Mouse (Mus musculus) MEL (cell line): Measurements from ENCODE around the gene Chd8. TPM values are rescaled to one million over a fixed set of nuclear protein-coding genes. Genes with fewer than 3 reads are reported as not detected.

Experiments
- DNase-seq: peaks from one replicate; pipeline ENCODE4 v3.0.0; 2011; ENCODE audit warnings: low read depth, low spot score
- H3K27ac ChIP-seq: 2 replicates; pipeline ENCODE4 v1.5.1; 2012; ENCODE audit warnings: low read depth, mild to moderate bottlenecking, control low read depth, low read length, moderate library complexity; ENCODE audit not compliant: control insufficient read depth
- H3K27me3 ChIP-seq, 2 experiments: fragments of 150-350 bp in 1 of 2; sonication (generic) in 1 of 2; 2 replicates each; pipeline ENCODE4 v1.6.1; 2012; ENCODE audit warnings: low read length in 2 of 2, mild to moderate bottlenecking in 2 of 2, improper control_type of control experiment in 1 of 2, moderate library complexity in 1 of 2; ENCODE audit not compliant: insufficient read depth in 2 of 2, control insufficient read depth in 1 of 2
- H3K36me3 ChIP-seq, 2 experiments: 2 replicates each; pipeline ENCODE4 v1.6.1; 2012 to 2014; ENCODE audit warnings: low read length in 2 of 2, improper control_type of control experiment in 1 of 2, inconsistent platforms in 1 of 2, mild to moderate bottlenecking in 1 of 2; ENCODE audit not compliant: insufficient read depth in 2 of 2, control insufficient read depth in 1 of 2
- H3K4me1 ChIP-seq, 2 experiments: fragments of 150-350 bp in 1 of 2; sonication (generic) in 1 of 2; 2 replicates each; pipeline ENCODE4 v1.6.1; 2012; ENCODE audit warnings: low read length in 2 of 2, improper control_type of control experiment in 1 of 2, mild to moderate bottlenecking in 1 of 2; ENCODE audit not compliant: insufficient read depth in 2 of 2, control insufficient read depth in 1 of 2
- H3K4me3 ChIP-seq, 2 experiments: fragments of 150-350 bp in 1 of 2; sonication (generic) in 1 of 2; 2 replicates each; pipeline ENCODE4 v1.5.1; 2012; ENCODE audit warnings: low read depth in 2 of 2, low read length in 2 of 2, mild to moderate bottlenecking in 2 of 2, moderate library complexity in 2 of 2, control low read depth in 1 of 2, improper control_type of control experiment in 1 of 2; ENCODE audit not compliant: control insufficient read depth in 1 of 2, insufficient read depth in 1 of 2
- H3K79me2 ChIP-seq: 2 replicates; pipeline ENCODE4 v1.6.1; 2012; ENCODE audit warnings: mild to moderate bottlenecking, low read length, moderate library complexity; ENCODE audit not compliant: control insufficient read depth, poor library complexity, insufficient read depth
- H3K9ac ChIP-seq: 2 replicates; pipeline ENCODE4 v1.6.1; 2012; ENCODE audit warnings: low read depth, mild to moderate bottlenecking, control low read depth, low read length, moderate library complexity; ENCODE audit not compliant: control insufficient read depth, poor library complexity, severe bottlenecking
- H3K9me3 ChIP-seq: fragments of 150-350 bp; sonication (generic); replicated peaks from 2 replicates; pipeline ENCODE4 v1.6.1; 2012; ENCODE audit warnings: mild to moderate bottlenecking, low read length, improper control_type of control experiment, moderate library complexity; ENCODE audit not compliant: insufficient read depth
- CHD1 ChIP-seq: IDR thresholded peaks from 2 replicates; pipeline ENCODE4 v1.6.1; 2012; ENCODE audit warnings: low read depth, mild to moderate bottlenecking, inconsistent platforms, low read length, improper control_type of control experiment
- CTCF ChIP-seq, 3 experiments: IDR thresholded peaks in 2 of 3; conservative IDR thresholded peaks in 1 of 3; 2 replicates each; pipeline ENCODE4 v1.5.1; 2011 to 2012; ENCODE audit warnings: low read length in 3 of 3, low read depth in 2 of 3, mild to moderate bottlenecking in 2 of 3, improper control_type of control experiment in 1 of 3, inconsistent platforms in 1 of 3, mixed read lengths in 1 of 3, moderate library complexity in 1 of 3; ENCODE audit not compliant: control insufficient read depth in 1 of 3, insufficient read depth in 1 of 3, poor library complexity in 1 of 3, severe bottlenecking in 1 of 3
- E2F4 ChIP-seq: IDR thresholded peaks from 2 replicates; pipeline ENCODE4 v1.6.1; 2011; ENCODE audit warnings: low read depth, low read length, improper control_type of control experiment, borderline replicate concordance
- ELF1 ChIP-seq: IDR thresholded peaks from 2 replicates; pipeline ENCODE4 v1.6.1; 2014; ENCODE audit warnings: low read depth, mild to moderate bottlenecking, inconsistent platforms, low read length, improper control_type of control experiment, moderate library complexity
- ETS1 ChIP-seq: IDR thresholded peaks from 2 replicates; pipeline ENCODE4 v1.6.1; 2012; ENCODE audit warnings: low read depth, mild to moderate bottlenecking, inconsistent platforms, low read length, improper control_type of control experiment, moderate library complexity
- GABPA ChIP-seq: IDR thresholded peaks from 2 replicates; pipeline ENCODE4 v1.6.1; 2012; ENCODE audit warnings: low read depth, mild to moderate bottlenecking, inconsistent platforms, low read length, improper control_type of control experiment, moderate library complexity
- GATA1 ChIP-seq: IDR thresholded peaks from 2 replicates; pipeline ENCODE4 v1.6.1; 2011; ENCODE audit warnings: low read depth, low read length, improper control_type of control experiment
- HCFC1 ChIP-seq: IDR thresholded peaks from 2 replicates; pipeline ENCODE4 v1.6.1; 2012; ENCODE audit warnings: low read depth, mild to moderate bottlenecking, inconsistent platforms, low read length, improper control_type of control experiment, moderate library complexity
- JUND ChIP-seq: IDR thresholded peaks from 2 replicates; pipeline ENCODE4 v1.6.1; 2011; ENCODE audit warnings: low read depth, mild to moderate bottlenecking, improper control_type of control experiment, low read length
- KAT2A ChIP-seq: conservative IDR thresholded peaks from 2 replicates; pipeline ENCODE4 v1.6.1; 2012; ENCODE audit warnings: low read depth, low read length, improper control_type of control experiment, inconsistent platforms
- MAFK ChIP-seq: IDR thresholded peaks from 2 replicates; pipeline ENCODE4 v1.6.1; 2011; ENCODE audit warnings: low read depth, mild to moderate bottlenecking, low read length, improper control_type of control experiment, borderline replicate concordance
- MAZ ChIP-seq: IDR thresholded peaks from 2 replicates; pipeline ENCODE4 v1.6.1; 2012; ENCODE audit warnings: low read depth, mild to moderate bottlenecking, inconsistent platforms, low read length, improper control_type of control experiment
- MXI1 ChIP-seq: IDR thresholded peaks from 2 replicates; pipeline ENCODE4 v1.6.1; 2011; ENCODE audit warnings: mild to moderate bottlenecking, low read depth, low read length, improper control_type of control experiment
- MYB ChIP-seq: IDR thresholded peaks from 2 replicates; pipeline ENCODE4 v1.6.1; 2011; ENCODE audit warnings: mild to moderate bottlenecking, low read depth, low read length, improper control_type of control experiment
- MYC ChIP-seq: IDR thresholded peaks from 2 replicates; pipeline ENCODE4 v1.6.1; 2011; ENCODE audit warnings: low read depth, mild to moderate bottlenecking, low read length, improper control_type of control experiment, moderate library complexity
- NELFE ChIP-seq: IDR thresholded peaks from 2 replicates; pipeline ENCODE4 v1.6.1; 2011; ENCODE audit warnings: low read depth, low read length, improper control_type of control experiment
- POLR2A ChIP-seq, 2 experiments: IDR thresholded peaks; 2 replicates each; pipeline ENCODE4 v1.6.1; 2011 to 2012; ENCODE audit warnings: low read length in 2 of 2, mild to moderate bottlenecking in 2 of 2, control low read depth in 1 of 2, improper control_type of control experiment in 1 of 2, low read depth in 1 of 2, moderate library complexity in 1 of 2; ENCODE audit not compliant: control insufficient read depth in 1 of 2, insufficient read depth in 1 of 2, poor library complexity in 1 of 2
- POLR2AphosphoS2 ChIP-seq: IDR thresholded peaks from 2 replicates; pipeline ENCODE4 v1.6.1; 2011; ENCODE audit warnings: low read length, improper control_type of control experiment
- RAD21 ChIP-seq: IDR thresholded peaks from 2 replicates; pipeline ENCODE4 v1.6.1; 2011; ENCODE audit warnings: mild to moderate bottlenecking, low read depth, low read length, improper control_type of control experiment
- RCOR1 ChIP-seq: IDR thresholded peaks from 2 replicates; pipeline ENCODE4 v1.6.1; 2012; ENCODE audit warnings: low read depth, mild to moderate bottlenecking, inconsistent platforms, low read length, improper control_type of control experiment
- SIN3A ChIP-seq: IDR thresholded peaks from 2 replicates; pipeline ENCODE4 v1.6.1; 2012; ENCODE audit warnings: low read length, improper control_type of control experiment, inconsistent platforms
- SMC3 ChIP-seq: IDR thresholded peaks from 2 replicates; pipeline ENCODE4 v1.6.1; 2011; ENCODE audit warnings: low read depth, low read length, improper control_type of control experiment
- TAL1 ChIP-seq: IDR thresholded peaks from 2 replicates; pipeline ENCODE4 v1.6.1; 2012; ENCODE audit warnings: mild to moderate bottlenecking, inconsistent platforms, low read length, moderate library complexity, mixed read lengths
- TBP ChIP-seq: IDR thresholded peaks from 2 replicates; pipeline ENCODE4 v1.8.0; 2011; ENCODE audit warnings: low read depth, low read length, improper control_type of control experiment
- USF2 ChIP-seq, 2 experiments: IDR thresholded peaks; 2 replicates each; pipeline ENCODE4 v1.6.1; 2011 to 2012; ENCODE audit warnings: improper control_type of control experiment in 2 of 2, low read length in 2 of 2, borderline replicate concordance in 1 of 2, inconsistent platforms in 1 of 2, low read depth in 1 of 2, mild to moderate bottlenecking in 1 of 2; ENCODE audit not compliant: insufficient read depth in 1 of 2
- ZC3H11A ChIP-seq: IDR thresholded peaks from 2 replicates; pipeline ENCODE4 v1.6.1; 2012; ENCODE audit warnings: low read depth, mild to moderate bottlenecking, inconsistent platforms, low read length, improper control_type of control experiment
- ZKSCAN1 ChIP-seq: IDR thresholded peaks from 2 replicates; pipeline ENCODE4 v1.6.1; 2012; ENCODE audit warnings: low read depth, mild to moderate bottlenecking, inconsistent platforms, low read length, improper control_type of control experiment, moderate library complexity
- ZMIZ1 ChIP-seq: IDR thresholded peaks from 2 replicates; pipeline ENCODE4 v1.6.1; 2012; ENCODE audit warnings: low read depth, mild to moderate bottlenecking, inconsistent platforms, low read length, improper control_type of control experiment, moderate library complexity
- ZNF384 ChIP-seq: IDR thresholded peaks from 2 replicates; pipeline ENCODE4 v1.6.1; 2012; ENCODE audit warnings: low read depth, mild to moderate bottlenecking, inconsistent platforms, low read length, improper control_type of control experiment
- polyA plus RNA-seq, 2 experiments: library from polyadenylated mRNA; stranded (reverse) in 1 of 2; unstranded in 1 of 2; fragments of >175 nt in 1 of 2; fragments of >200 nt in 1 of 2; gene quantifications; 2 replicates each; pipeline versions ENCODE4 v1.2.1 to v1.2.4; 2012; ENCODE audit warnings: low replicate concordance in 2 of 2, low read depth in 1 of 2; ENCODE audit not compliant: insufficient read length in 2 of 2, insufficient read depth in 1 of 2, missing spikeins in 1 of 2
- total RNA-seq: library from RNA; depleted of rRNA; stranded (reverse); fragments of 300-350 nt; gene quantifications from 2 replicates; pipeline ENCODE4 v1.2.3, GENCODE M21; 2012

Gene Chd8
- total and polyA plus RNA-seq, 3 experiments: 46.5 to 85.6 (median 73.5) TPM

- H3K36me3 ChIP-seq: peaks cover 17 to 46% of the 10 kb centered on the region in 2 experiments
- H3K9ac ChIP-seq: peak overlapping the region; percentile 100
- H3K4me1 ChIP-seq: peaks cover 22 to 23% of the 10 kb centered on the region in 2 experiments
- peaks cover 39% of the 10 kb centered on the region for H3K79me2 ChIP-seq
- H3K27ac ChIP-seq: peak overlapping the region; percentile 78
- no peaks in the 10 kb centered on the region for H3K27me3 ChIP-seq
- TF ChIP-seq ZNF384 (0 out of 2 replicates have a peak, but pooled peaks have one; percentile 21), CHD1 (no peak), ETS1 (no peak)
- peak; percentile 52 for DNase-seq
- H3K4me3 ChIP-seq: peak overlapping the region in 1 of 2 experiments; percentile 94; a peak in 3 of 4 replicates
- H3K9me3 ChIP-seq: no peaks in the 10 kb centered on the region
Measured at GRCm38 (mm10) chr14:52198141-52198540, 59.4 kb downstream of the Chd8 start.

DNA sequence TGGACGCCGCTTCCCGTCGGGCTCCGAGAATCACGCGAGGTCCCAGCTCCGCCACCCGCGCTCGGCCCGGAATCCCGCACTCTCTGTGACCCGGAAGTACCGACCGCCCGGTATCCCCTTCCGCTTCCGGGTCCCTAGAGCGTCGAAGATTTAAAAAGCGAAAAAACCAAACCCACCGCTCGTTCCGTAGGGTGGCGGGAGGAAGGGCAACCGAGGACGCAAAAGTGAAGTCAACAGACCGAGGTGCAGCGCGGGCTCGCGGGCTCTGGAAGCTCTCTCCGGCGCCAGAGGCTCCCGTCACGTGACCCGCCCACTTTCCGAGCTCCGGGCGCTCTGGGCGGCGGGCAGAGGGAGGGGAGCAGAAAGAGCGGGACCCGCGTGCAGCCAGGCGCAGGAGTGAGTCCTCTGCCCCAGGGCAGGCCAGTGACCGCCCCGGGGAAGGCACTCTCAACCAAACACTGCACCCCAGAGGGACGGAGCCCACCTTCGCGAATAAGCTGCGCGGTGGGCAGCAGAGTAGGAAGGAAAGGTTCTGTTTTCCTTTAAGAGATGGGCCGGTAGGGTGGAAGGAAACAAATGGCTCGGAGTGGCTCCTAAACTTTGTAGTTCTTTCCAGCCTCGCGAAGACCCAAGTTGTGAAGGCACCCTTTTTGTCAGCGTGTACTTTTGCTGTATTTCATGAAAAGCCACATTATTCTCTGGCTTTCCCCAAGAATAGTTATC, 60.3 kb downstream of the Chd8 start, which contains the start of gene Supt16:
Supt16 (minus strand) TSS at position 261 of the 723 bp plus-strand sequence.
- peaks cover 23 to 27% of the 10 kb centered on the region in 2 experiments for H3K4me1 ChIP-seq
- H3K27ac ChIP-seq: peak within 1 kb of the TSS; percentile 100
- DNase-seq: peak; percentile 91
- H3K27me3 ChIP-seq: no peaks in the 10 kb centered on the region
- H3K9ac ChIP-seq: peak within 1 kb of the TSS; percentile 100
- peak within 1 kb of the TSS; percentile 94 to 99 for H3K4me3 ChIP-seq
- peaks cover 13 to 53% of the 10 kb centered on the region in 2 experiments for H3K36me3 ChIP-seq
- H3K9me3 ChIP-seq: no peaks in the 10 kb centered on the region
- H3K79me2 ChIP-seq: peaks cover 45% of the 10 kb centered on the region
- peak in 1 of 2 experiments; percentile 79 for TF ChIP-seq POLR2A (IDR thresholded peaks at IDR 0.05; ENCODE audit: control insufficient read depth in 1 of 2, insufficient read depth in 1 of 2, low read depth in 1 of 2, low read length in 2 of 2, poor library complexity in 1 of 2)
- peak; percentile 79; the same call in 1 of the 2 replicates for TF ChIP-seq TBP
- peak; percentile 78; the same call in 1 of the 2 replicates for TF ChIP-seq E2F4
- no peak for TF ChIP-seq GABPA
- TF ChIP-seq GATA1: no peak
- no peak for TF ChIP-seq RAD21
- no peak for TF ChIP-seq CTCF (IDR thresholded peaks at IDR 0.05 in 2 of 3, conservative IDR thresholded peaks at IDR 0.05 in 1 of 3; ENCODE audit: control insufficient read depth in 1 of 3, insufficient read depth in 1 of 3, low read depth in 2 of 3, low read length in 3 of 3, poor library complexity in 1 of 3, severe bottlenecking in 1 of 3)
- peak; percentile 71 for TF ChIP-seq NELFE
- TF ChIP-seq TAL1: no peak
- TF ChIP-seq SMC3: no peak
- TF ChIP-seq JUND: no peak
- peak; percentile 54; the same call in 1 of the 2 replicates for TF ChIP-seq ZKSCAN1
- TF ChIP-seq HCFC1: peak; percentile 93
- TF ChIP-seq RCOR1: peak; percentile 46; the same call in 1 of the 2 replicates
- TF ChIP-seq MXI1: no peak; the same call in none of the 2 replicates
- TF ChIP-seq MAFK: no peak
- TF ChIP-seq ZMIZ1: peak; percentile 87
- TF ChIP-seq MYB: no peak
- no peak for TF ChIP-seq ZC3H11A
- peak; percentile 84 for TF ChIP-seq SIN3A
- TF ChIP-seq KAT2A: peak; percentile 77; the same call in 1 of the 2 replicates
- peak; percentile 84 for TF ChIP-seq ELF1
- TF ChIP-seq ETS1: 0 out of 2 replicates have a peak, but pooled peaks have one; percentile 15
- peak; percentile 96 for TF ChIP-seq POLR2AphosphoS2
- TF ChIP-seq MYC: no peak; the same call in 1 of the 2 replicates
- 0 out of 2 replicates have a peak, but pooled peaks have one; percentile 59 for TF ChIP-seq CHD1
- no peak for TF ChIP-seq ZNF384
- peak; percentile 81 to 91 for TF ChIP-seq USF2 (IDR thresholded peaks at IDR 0.05; ENCODE audit: borderline replicate concordance in 1 of 2, insufficient read depth in 1 of 2, low read depth in 1 of 2, low read length in 2 of 2)
- TF ChIP-seq MAZ: peak; percentile 81
